8 mouse cellular contexts compared by ENCODE assay signal in genomic region chr11:57827915-57828545, GRCm38 (mm10). TPM values are rescaled to one million over a fixed set of nuclear protein-coding genes. Genes with fewer than 3 reads are reported as not detected.
DNase-seq lines count a peak whose midpoint lies in the region; ATAC-seq and TF ChIP-seq lines count a peak whose summit lies in the region.

No protein-coding gene starts in this region.

- peak overlapping the region; percentile 40 for H3K4me3 ChIP-seq in layer of hippocampus, adult 2 months
- peak overlapping the region; percentile 54 for H3K4me3 ChIP-seq in embryonic facial prominence, embryonic 10.5 days
- H3K4me3 ChIP-seq in hindbrain, embryonic 13.5 days = peak overlapping the region; percentile 22

- peak overlapping the region; percentile 44 for H3K4me2 ChIP-seq in hindbrain, embryonic 13.5 days

- H3K4me1 ChIP-seq in embryonic facial prominence, embryonic 10.5 days = peaks cover 41% of the 10 kb centered on the region
- H3K4me1 ChIP-seq in hindbrain, embryonic 13.5 days (replicated peaks) = peaks cover 15% of the 10 kb centered on the region

- TF ChIP-seq CTCF in layer of hippocampus, adult 2 months (conservative IDR thresholded peaks at IDR 0.05) = no peak

- no peak overlapping the region for H3K27ac ChIP-seq in layer of hippocampus, adult 2 months
- peak overlapping the region; percentile 54; the same call in 1 of the 2 replicates for H3K27ac ChIP-seq in embryonic facial prominence, embryonic 10.5 days (replicated peaks)
- no peak overlapping the region for H3K27ac ChIP-seq in hindbrain, embryonic 13.5 days

- H3K27me3 ChIP-seq in embryonic facial prominence, embryonic 10.5 days (replicated peaks; ENCODE audit: low read depth, poor library complexity, severe bottlenecking) = peaks cover 97% of the 10 kb centered on the region
- peaks cover 97% of the 10 kb centered on the region for H3K27me3 ChIP-seq in hindbrain, embryonic 13.5 days

- no peak for DNase-seq in layer of hippocampus, adult 2 months (ENCODE audit: low spot score in 2 of 2)
- DNase-seq in layer of hippocampus, adult 9-10 months (ENCODE audit: low spot score) = no peak
- DNase-seq in embryonic facial prominence, embryonic 10.5 days (ENCODE audit: low spot score) = peak; percentile 69
- DNase-seq in lung, postnatal 36 days = peak; percentile 8
- no peak for DNase-seq in ovary, postnatal 10 days (ENCODE audit: low spot score)
- DNase-seq in MN1 (ENCODE audit: low spot score) = no peak
- no peak for DNase-seq in left cerebral cortex, postnatal 10 days (ENCODE audit: extremely low spot score in 1 of 2, low spot score in 2 of 2)

- H3K36me3 ChIP-seq in embryonic facial prominence, embryonic 10.5 days (replicated peaks) = no peaks in the 10 kb centered on the region
- H3K36me3 ChIP-seq in hindbrain, embryonic 13.5 days = no peaks in the 10 kb centered on the region

- H3K9me3 ChIP-seq in embryonic facial prominence, embryonic 10.5 days = no peaks in the 10 kb centered on the region
- H3K9me3 ChIP-seq in hindbrain, embryonic 13.5 days = no peaks in the 10 kb centered on the region

- intact Hi-C loops in left cerebral cortex, postnatal 10 days (cut with DNase I) = no loop called here

- no peak for ATAC-seq in hindbrain, embryonic 13.5 days (ENCODE audit: low FRiP score)

- H3K9ac ChIP-seq in hindbrain, embryonic 13.5 days = no peak overlapping the region

- WGBS in embryonic facial prominence, embryonic 10.5 days = under 1% methylated on average over 33 of the region's 33 CpGs
- under 1% methylated on average over 33 of the region's 33 CpGs for WGBS in hindbrain, embryonic 13.5 days

RNA-seq across cellular contexts. Expression of gene Hand1, which starts 4.6 kb away (rescaled TPM):
- not detected for total RNA-seq in layer of hippocampus, adult 2 months (2021)
- 21.3 and 50.0 TPM in 2 replicates for polyA plus RNA-seq in embryonic facial prominence, embryonic 10.5 days (2016; fragmentation: Nextera tagmentation; extraction: Ambion mirVana)
- polyA plus RNA-seq in hindbrain, embryonic 13.5 days (2015; fragmentation: Nextera tagmentation; extraction: Ambion mirVana) = not detected in 2 replicates
- not detected for total RNA-seq in left cerebral cortex, postnatal 10 days (2021)

RNA-seq across cellular contexts. Expression of gene Sap30l, which starts 26.6 kb away (rescaled TPM):
- 10 to 100 TPM; 50.6 to 54.6 TPM for total RNA-seq in layer of hippocampus, adult 2 months (2021)
- 12.3 and 13.2 TPM in 2 replicates for polyA plus RNA-seq in embryonic facial prominence, embryonic 10.5 days (2016; fragmentation: Nextera tagmentation; extraction: Ambion mirVana)
- polyA plus RNA-seq in hindbrain, embryonic 13.5 days (2015; fragmentation: Nextera tagmentation; extraction: Ambion mirVana) = 7.2 and 8.4 TPM in 2 replicates
- total RNA-seq in left cerebral cortex, postnatal 10 days (2021) = 10 to 100 TPM; 38.5 TPM

Comparison
In these comparisons a context has a peak if more than half of its experiments do, and no peak if none do; other contexts are left out.
1. DNase-seq: peak in embryonic facial prominence, embryonic 10.5 days (single experiment) and lung, postnatal 36 days (single experiment); none in layer of hippocampus, adult 2 months (0 of 2), layer of hippocampus, adult 9-10 months (single experiment), ovary, postnatal 10 days (single experiment), MN1 (single experiment) and left cerebral cortex, postnatal 10 days (0 of 2).
2. Peak in every context shown above with its lines, with median percentiles within 50 percentile points of each other: H3K4me3 ChIP-seq.